Mouse (Mus musculus) G1E (cell line): ENCODE measurements around the gene Xdh.

Source experiments
- CTCF ChIP-seq: IDR thresholded peaks from 2 replicates; pipeline ENCODE4 v1.5.1; 2012; ENCODE audit warnings: low read depth, low read length, inconsistent platforms, mixed read lengths
- GATA1 ChIP-seq: IDR thresholded peaks from 2 replicates; pipeline ENCODE4 v1.6.1; 2012; ENCODE audit warnings: borderline replicate concordance, low read length, inconsistent platforms, mixed read lengths
- POLR2AphosphoS5 ChIP-seq: IDR thresholded peaks from 2 replicates; pipeline ENCODE4 v1.6.1; 2012; ENCODE audit warnings: low read depth, low read length, inconsistent platforms; ENCODE audit not compliant: insufficient replicate concordance

- no peak for TF ChIP-seq CTCF
- no peak for TF ChIP-seq GATA1
- no peak for TF ChIP-seq POLR2AphosphoS5
Observed at GRCm38 (mm10) chr17:73961801-73962403, 11.9 kb upstream of the Xdh start.
